32 mouse cellular contexts compared by ENCODE assay signal in the genomic region with DNA sequence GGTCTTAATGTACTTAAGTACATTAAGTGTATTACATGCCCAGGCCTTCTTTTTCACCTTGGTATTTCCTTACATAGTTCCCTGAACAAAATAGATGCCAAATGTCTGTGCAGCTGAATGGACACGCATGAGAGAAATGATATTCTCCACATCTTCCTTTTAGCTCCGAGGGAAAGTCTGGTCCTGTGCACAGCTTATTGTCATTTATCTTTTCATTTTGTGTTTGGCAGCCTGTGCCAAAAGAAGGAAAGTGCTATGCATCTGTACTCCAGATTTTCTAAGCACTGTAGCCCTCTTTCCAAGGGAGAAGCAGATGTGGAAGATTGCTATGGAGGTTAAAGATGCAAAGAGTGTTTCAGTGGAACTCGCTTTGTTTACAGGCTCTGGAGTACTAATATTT. TPM values are rescaled to one million over a fixed set of nuclear protein-coding genes. Genes with fewer than 3 reads are reported as not detected.
DNase-seq lines count a peak whose midpoint lies in the region; ATAC-seq lines count a peak whose summit lies in the region.
"Had no signal": no experiment of that assay in that cellular context is flagged by ENCODE, and none has a peak within 500 bp of the region (broad histone marks: within the 10 kb centered on the region; RNA-seq: fewer than 3 reads in every experiment).

No protein-coding gene starts in this region.

- WGBS in limb, embryonic 12.5 days = 61% methylated on average over 3 of the region's 3 CpGs
- WGBS in limb, embryonic 10.5 days = 78% methylated on average over 3 of the region's 3 CpGs
- 31% methylated on average over 3 of the region's 3 CpGs for WGBS in stomach, embryonic 16.5 days

- peak; percentile 24 for DNase-seq in embryo, embryonic 11 days
- no peak for DNase-seq in embryo, embryonic 9.5 days (ENCODE audit: extremely low spot score)
- DNase-seq in limb, embryonic 10.5 days (ENCODE audit: low spot score) = no peak
- DNase-seq in forelimb bud, embryonic 11.5 days (ENCODE audit: low read depth, low spot score) = peak; percentile 26
- no peak for DNase-seq in cerebellum, postnatal 25 days
- DNase-seq in cerebellum, postnatal 10 days = no peak
- DNase-seq: adrenal gland, adult 8-10 months; cerebellum, adult 8-10 months; gastrocnemius, postnatal 14 days; kidney, adult 11 months; kidney, postnatal 36 days; lung, postnatal 4 days; right cerebral cortex, postnatal 4 days; thymus, postnatal 36 days had no signal

- no peaks in the 10 kb centered on the region for H3K36me3 ChIP-seq in limb, embryonic 12.5 days
- no peaks in the 10 kb centered on the region for H3K36me3 ChIP-seq in limb, embryonic 10.5 days
- H3K36me3 ChIP-seq in stomach, embryonic 16.5 days (ENCODE audit: control insufficient read depth, insufficient read depth, low read length) = no peaks in the 10 kb centered on the region
- H3K36me3 ChIP-seq: heart, embryonic 10.5 days; heart, embryonic 15.5 days; kidney, embryonic 15.5 days; midbrain, embryonic 13.5 days; neural tube, embryonic 13.5 days had no signal

- no peaks in the 10 kb centered on the region for H3K27me3 ChIP-seq in limb, embryonic 12.5 days
- no peaks in the 10 kb centered on the region for H3K27me3 ChIP-seq in limb, embryonic 10.5 days (ENCODE audit: low read depth, poor library complexity, severe bottlenecking)
- no peaks in the 10 kb centered on the region for H3K27me3 ChIP-seq in stomach, embryonic 16.5 days (ENCODE audit: control insufficient read depth, insufficient read depth, low read length)
- H3K27me3 ChIP-seq: CH12.LX; forebrain, embryonic 13.5 days; heart, embryonic 15.5 days; kidney, embryonic 15.5 days; megakaryocyte, embryonic 14.5 days; midbrain, embryonic 13.5 days; neural tube, embryonic 13.5 days had no signal

- no peak overlapping the region for H3K4me3 ChIP-seq in limb, embryonic 12.5 days (replicated peaks)
- no peak overlapping the region for H3K4me3 ChIP-seq in limb, embryonic 10.5 days
- H3K4me3 ChIP-seq in stomach, embryonic 16.5 days (replicated peaks; ENCODE audit: low read length) = no peak overlapping the region
- H3K4me3 ChIP-seq: forebrain, embryonic 13.5 days; heart, embryonic 10.5 days; heart, embryonic 15.5 days; kidney, embryonic 15.5 days; layer of hippocampus, adult 2 months; left cerebral cortex, adult 2 months; megakaryocyte, embryonic 14.5 days; midbrain, embryonic 13.5 days; neural tube, embryonic 13.5 days had no signal

- H3K9me3 ChIP-seq in limb, embryonic 12.5 days = no peaks in the 10 kb centered on the region
- no peaks in the 10 kb centered on the region for H3K9me3 ChIP-seq in limb, embryonic 10.5 days (replicated peaks)
- H3K9me3 ChIP-seq in stomach, embryonic 16.5 days (replicated peaks; ENCODE audit: control insufficient read depth, low read length) = no peaks in the 10 kb centered on the region
- H3K9me3 ChIP-seq: forebrain, embryonic 13.5 days; heart, embryonic 10.5 days; heart, embryonic 15.5 days; kidney, embryonic 15.5 days; megakaryocyte, embryonic 14.5 days; midbrain, embryonic 13.5 days; neural tube, embryonic 13.5 days had no signal

- ATAC-seq in limb, embryonic 12.5 days (ENCODE audit: insufficient number of reproducible peaks, insufficient read depth, low FRiP score, low TSS enrichment, low read depth) = no peak
- no peak for ATAC-seq in stomach, embryonic 16.5 days (ENCODE audit: insufficient read depth, low FRiP score)
- ATAC-seq: activated CD4-positive, CD25-positive, alpha-beta regulatory T cell, adult 4 months; forebrain, embryonic 13.5 days; hindbrain, embryonic 16.5 days; midbrain, embryonic 13.5 days had no signal

- H3K4me1 ChIP-seq in limb, embryonic 12.5 days (replicated peaks) = peaks cover 5% of the 10 kb centered on the region
- H3K4me1 ChIP-seq in limb, embryonic 10.5 days = peaks cover 17% of the 10 kb centered on the region
- peaks cover 3% of the 10 kb centered on the region; the same call in 1 of the 2 replicates for H3K4me1 ChIP-seq in stomach, embryonic 16.5 days (ENCODE audit: control insufficient read depth, insufficient read depth, low read length)
- H3K4me1 ChIP-seq: forebrain, embryonic 13.5 days; heart, embryonic 15.5 days; midbrain, embryonic 13.5 days; neural tube, embryonic 13.5 days had no signal

- H3K9ac ChIP-seq in limb, embryonic 12.5 days (replicated peaks) = no peak overlapping the region
- no peak overlapping the region for H3K9ac ChIP-seq in stomach, embryonic 16.5 days (ENCODE audit: low read length)
- H3K9ac ChIP-seq: forebrain, embryonic 13.5 days; heart, embryonic 15.5 days; kidney, embryonic 15.5 days; midbrain, embryonic 13.5 days; neural tube, embryonic 13.5 days had no signal

- H3K27ac ChIP-seq in limb, embryonic 12.5 days = 0 out of 2 replicates have a peak overlapping the region, but pooled peaks have one; percentile 56
- H3K27ac ChIP-seq in limb, embryonic 10.5 days = no peak overlapping the region
- peak overlapping the region; percentile 9 for H3K27ac ChIP-seq in stomach, embryonic 16.5 days (ENCODE audit: low read length)
- H3K27ac ChIP-seq: forebrain, embryonic 13.5 days; heart, embryonic 10.5 days; heart, embryonic 15.5 days; kidney, embryonic 15.5 days; layer of hippocampus, adult 2 months; left cerebral cortex, adult 2 months; midbrain, embryonic 13.5 days; neural tube, embryonic 13.5 days had no signal

- no peak overlapping the region for H3K4me2 ChIP-seq in limb, embryonic 12.5 days
- H3K4me2 ChIP-seq in stomach, embryonic 16.5 days (ENCODE audit: low read depth, low read length) = no peak overlapping the region
- H3K4me2 ChIP-seq: forebrain, embryonic 13.5 days; heart, embryonic 15.5 days; kidney, embryonic 15.5 days; liver, embryonic 11.5 days; midbrain, embryonic 13.5 days; neural tube, embryonic 13.5 days had no signal

RNA-seq across cellular contexts. Expression of gene Bbox1, which starts 13.0 kb away (rescaled TPM):
- polyA plus RNA-seq in limb, embryonic 12.5 days (2016; fragmentation: Nextera tagmentation; extraction: Ambion mirVana) = 0.24 and 0.43 TPM in 2 replicates
- polyA plus RNA-seq in limb, embryonic 10.5 days (2016; fragmentation: Nextera tagmentation; extraction: Ambion mirVana) = 0.19 TPM in 1 of 2 replicates, not detected in the other
- polyA plus RNA-seq in stomach, embryonic 16.5 days (2015; fragmentation: Nextera tagmentation; extraction: Ambion mirVana) = 0.39 and 0.46 TPM in 2 replicates
- polyA plus RNA-seq: C2C12; hindbrain, embryonic 11.5 days; neural tube, embryonic 13.5 days; spleen, adult 2 months had no signal

Comparison
In these comparisons a context has a peak if more than half of its experiments do, and no peak if none do; other contexts are left out.
1. DNase-seq: peak in embryo, embryonic 11 days (single experiment) and forelimb bud, embryonic 11.5 days (single experiment); none in embryo, embryonic 9.5 days (single experiment), limb, embryonic 10.5 days (single experiment), cerebellum, postnatal 25 days (0 of 2) and cerebellum, postnatal 10 days (0 of 2).